Mouse (Mus musculus) heart, adult 2 months (tissue): ENCODE measurements around the gene Gm11172. TPM values are rescaled to one million over a fixed set of nuclear protein-coding genes. Genes with fewer than 3 reads are reported as not detected.
A peak's percentile ranks its signal among the peaks of the same experiment; 100 is the strongest.

Experiments
- DNase-seq, 2 experiments: peaks; one replicate each; pipeline ENCODE4 v3.0.0; 2021
- H3K27ac ChIP-seq: fragments of 200-600 bp; 2 replicates; pipeline ENCODE4 v1.8.1; 2022
- H3K27me3 ChIP-seq: fragments of 200-500 bp; 2 replicates; pipeline ENCODE4 v1.6.1; 2012; ENCODE audit warnings: mild to moderate bottlenecking, low read length, inconsistent platforms, mixed read lengths; ENCODE audit not compliant: control insufficient read depth, insufficient read depth
- H3K36me3 ChIP-seq: fragments of 200-500 bp; 2 replicates; pipeline ENCODE4 v1.6.1; 2012; ENCODE audit warnings: low read length, inconsistent platforms; ENCODE audit not compliant: control insufficient read depth, insufficient read depth
- H3K4me1 ChIP-seq: fragments of 200-500 bp; 2 replicates; pipeline ENCODE4 v1.6.1; 2011; ENCODE audit warnings: low read length; ENCODE audit not compliant: control insufficient read depth, insufficient read depth
- H3K4me3 ChIP-seq: fragments of 200-600 bp; 2 replicates; pipeline ENCODE4 v1.8.1; 2022
- H3K79me2 ChIP-seq: fragments of 200-500 bp; replicated peaks from 2 replicates; pipeline ENCODE4 v1.6.1; 2012; ENCODE audit warnings: mild to moderate bottlenecking, inconsistent platforms, low read length, moderate library complexity, mixed read lengths; ENCODE audit not compliant: control insufficient read depth, insufficient read depth
- H3K9ac ChIP-seq: fragments of 200-500 bp; 2 replicates; pipeline ENCODE4 v1.6.1; 2012; ENCODE audit warnings: low read depth, mild to moderate bottlenecking, control low read depth, inconsistent platforms, low read length, mixed read lengths
- CTCF ChIP-seq: fragments of 200-600 bp; IDR thresholded peaks from 2 replicates; pipeline ENCODE4 v1.8.1; 2022; ENCODE audit warnings: antibody characterized with exemption, mild to moderate bottlenecking, moderate library complexity
- EP300 ChIP-seq: fragments of 200-500 bp; IDR thresholded peaks from 2 replicates; pipeline ENCODE4 v1.6.1; 2011; ENCODE audit warnings: low read depth, low read length, control low read depth; ENCODE audit not compliant: insufficient read depth
- POLR2A ChIP-seq: fragments of 200-500 bp; IDR thresholded peaks from 2 replicates; pipeline ENCODE4 v1.6.1; 2011; ENCODE audit warnings: mild to moderate bottlenecking, low read depth, low read length, control low read depth; ENCODE audit not compliant: insufficient read depth
- whole genome bisulfite sequencing: fragments of 180-500 bp; shearing (Covaris S2); methylation state at CpG from one replicate; pipeline ENCODE4 v1.1.7; 2018; 5-methylcytosine and 5-hydroxymethylcytosine counted together
- intact Hi-C: fragments of 180-260 bp; cut with DNase I; formaldehyde crosslinking; loops from one replicate; pipeline ENCODE4 v1.15.1; 2025
- polyA plus RNA-seq: library from polyadenylated mRNA; depleted of rRNA; stranded (reverse); fragments of >200 nt; gene quantifications from 2 replicates; pipeline ENCODE4 v1.2.3, GENCODE M21; 2012
- total RNA-seq, 2 experiments: library from RNA; stranded (reverse); gene quantifications; 2 replicates each; pipeline ENCODE4 v1.2.3; 2021

Gm11172 gene
- total and polyA plus RNA-seq, 3 experiments, result not detected

GRCm38 (mm10) chr16:10777579-10778160, 35.0 kb upstream of the Gm11172 start:
- no peak for DNase-seq

GRCm38 (mm10) chr16:10780631-10781120, 32.0 kb upstream of the Gm11172 start:
- H3K36me3 ChIP-seq, result no peaks in the 10 kb centered on the region
- intact Hi-C loops, result no loop called here
- H3K27me3 ChIP-seq, result no peaks in the 10 kb centered on the region
- no peak overlapping the region for H3K27ac ChIP-seq
- no peak for TF ChIP-seq CTCF
- TF ChIP-seq EP300, result no peak
- no peak for TF ChIP-seq POLR2A
- H3K9ac ChIP-seq, result no peak overlapping the region
- no peak for DNase-seq
- no peaks in the 10 kb centered on the region for H3K79me2 ChIP-seq
- WGBS, result 92% methylated on average over 5 of the region's 5 CpGs
- peaks cover 4% of the 10 kb centered on the region for H3K4me1 ChIP-seq
- no peak overlapping the region for H3K4me3 ChIP-seq

More at GRCm38 (mm10) chr16:10777579-10778160, 35.0 kb upstream of the Gm11172 start:
- Histone ChIP-seq H3K4me1 (peaks cover 2% of the 10 kb centered on the region), H3K9ac (no peak overlapping the region), H3K27ac (no peak overlapping the region), H3K27me3 (no peaks in the 10 kb centered on the region), H3K36me3 (no peaks in the 10 kb centered on the region), H3K79me2 (no peaks in the 10 kb centered on the region), H3K4me3 (no peak overlapping the region)
- TF ChIP-seq CTCF (no peak), POLR2A (no peak), EP300 (no peak)
- intact Hi-C loops, result no loop called here
- WGBS, result 70% methylated on average over 5 of the region's 5 CpGs

GRCm38 (mm10) chr16:10781862-10782371, 30.8 kb upstream of the Gm11172 start:
- no peak overlapping the region for H3K9ac ChIP-seq
- no peaks in the 10 kb centered on the region for H3K79me2 ChIP-seq
- H3K27me3 ChIP-seq, result no peaks in the 10 kb centered on the region
- intact Hi-C loops, result no loop called here
- DNase-seq, result no peak
- no peak for TF ChIP-seq EP300
- TF ChIP-seq POLR2A, result no peak
- TF ChIP-seq CTCF, result no peak
- H3K27ac ChIP-seq, result no peak overlapping the region
- 87% methylated on average over 9 of the region's 9 CpGs for WGBS
- H3K4me1 ChIP-seq, result peaks cover 9% of the 10 kb centered on the region
- no peak overlapping the region for H3K4me3 ChIP-seq
- no peaks in the 10 kb centered on the region for H3K36me3 ChIP-seq

GRCm38 (mm10) chr16:10782377-10783151, 30.2 kb upstream of the Gm11172 start:
- no peak overlapping the region for H3K9ac ChIP-seq

GRCm38 (mm10) chr16:10783152-10783434, 29.6 kb upstream of the Gm11172 start:
- H3K9ac ChIP-seq, result no peak overlapping the region
- H3K27me3 ChIP-seq, result no peaks in the 10 kb centered on the region
- H3K27ac ChIP-seq, result no peak overlapping the region
- no peaks in the 10 kb centered on the region for H3K36me3 ChIP-seq
- peak in 1 of 2 experiments; percentile 27 for DNase-seq
- WGBS, result 17% methylated on average over 1 of the region's 1 CpGs
- H3K4me3 ChIP-seq, result no peak overlapping the region
- peaks cover 13% of the 10 kb centered on the region for H3K4me1 ChIP-seq
- intact Hi-C loops, result no loop called here
- no peaks in the 10 kb centered on the region for H3K79me2 ChIP-seq
- TF ChIP-seq POLR2A (no peak), CTCF (no peak), EP300 (no peak)

More at GRCm38 (mm10) chr16:10782377-10783151, 30.2 kb upstream of the Gm11172 start:
- intact Hi-C loops, result no loop called here
- TF ChIP-seq POLR2A (no peak), EP300 (no peak), CTCF (no peak)
- 66% methylated on average over 6 of the region's 6 CpGs for WGBS
- Histone ChIP-seq H3K4me1 (peaks cover 13% of the 10 kb centered on the region), H3K4me3 (no peak overlapping the region), H3K79me2 (no peaks in the 10 kb centered on the region), H3K36me3 (no peaks in the 10 kb centered on the region), H3K27ac (no peak overlapping the region), H3K27me3 (no peaks in the 10 kb centered on the region)
- no peak for DNase-seq

- no peaks in the 10 kb centered on the region for H3K27me3 ChIP-seq
- H3K79me2 ChIP-seq, result no peaks in the 10 kb centered on the region
- no peak overlapping the region for H3K9ac ChIP-seq
- no peak overlapping the region for H3K27ac ChIP-seq
- DNase-seq, result no peak
- WGBS, result 73% methylated on average over 8 of the region's 8 CpGs
- intact Hi-C loops, result no loop called here
- H3K4me3 ChIP-seq, result no peak overlapping the region
- no peaks in the 10 kb centered on the region for H3K36me3 ChIP-seq
- no peak for TF ChIP-seq POLR2A
- TF ChIP-seq EP300, result no peak
- H3K4me1 ChIP-seq, result peaks cover 13% of the 10 kb centered on the region
These were observed 29.3 kb upstream of the Gm11172 start for GRCm38 (mm10) chr16:10783451-10783850.
